Comparison of ENCODE assay signal across 9 mouse cellular contexts in genomic region chr10:9272243-9272642, GRCm38 (mm10).
A peak's percentile ranks its signal among the peaks of the same experiment; 100 is the strongest.
DNase-seq lines count a peak whose midpoint lies in the region; ATAC-seq and TF ChIP-seq lines count a peak whose summit lies in the region.
"Had no signal": no experiment of that assay in that cellular context is flagged by ENCODE, and none has a peak within 500 bp of the region (broad histone marks: within the 10 kb centered on the region; RNA-seq: fewer than 3 reads in every experiment).

No protein-coding gene starts in this region.

- H3K4me2 ChIP-seq in embryonic facial prominence, embryonic 11.5 days (ENCODE audit: low read depth, low read length): no peak overlapping the region
- H3K4me2 ChIP-seq in heart, postnatal 0 days (ENCODE audit: low read depth, low read length): no peak overlapping the region; the same call in 1 of the 2 replicates
- H3K4me2 ChIP-seq in midbrain, embryonic 11.5 days: no peak overlapping the region
- H3K4me2 ChIP-seq: lung, embryonic 15.5 days had no signal

- no peaks in the 10 kb centered on the region for H3K36me3 ChIP-seq in embryonic facial prominence, embryonic 11.5 days (replicated peaks; ENCODE audit: control insufficient read depth, insufficient read depth, low read depth, low read length)
- no peaks in the 10 kb centered on the region for H3K36me3 ChIP-seq in heart, postnatal 0 days (replicated peaks; ENCODE audit: control insufficient read depth, insufficient read depth, low read length)
- H3K36me3 ChIP-seq in midbrain, embryonic 11.5 days (ENCODE audit: control insufficient read depth, insufficient read depth, low read length): no peaks in the 10 kb centered on the region
- H3K36me3 ChIP-seq in thymus, adult 2 months (ENCODE audit: control insufficient read depth, insufficient read depth, low read length): no peaks in the 10 kb centered on the region
- H3K36me3 ChIP-seq: lung, embryonic 15.5 days had no signal

- peak; percentile 27; the same call in 1 of the 2 replicates for ATAC-seq in frontal cortex, adult (ENCODE audit: low TSS enrichment)
- ATAC-seq in embryonic facial prominence, embryonic 11.5 days (replicated peaks; ENCODE audit: insufficient number of reproducible peaks, low FRiP score, low TSS enrichment, low read depth): peak; percentile 68
- ATAC-seq in heart, postnatal 0 days (ENCODE audit: insufficient read depth, low read depth): peak; percentile 87
- ATAC-seq in midbrain, embryonic 11.5 days (ENCODE audit: low FRiP score): peak; percentile 83
- no peak for ATAC-seq in granulocyte monocyte progenitor cell, adult 5-6 weeks (replicated peaks; ENCODE audit: poor library complexity, severe bottlenecking)

- H3K4me1 ChIP-seq in embryonic facial prominence, embryonic 11.5 days (ENCODE audit: control insufficient read depth, insufficient read depth, low read length): no peaks in the 10 kb centered on the region
- peaks cover 9% of the 10 kb centered on the region for H3K4me1 ChIP-seq in heart, postnatal 0 days (ENCODE audit: control insufficient read depth, insufficient read depth)
- peaks cover 4% of the 10 kb centered on the region; the same call in 1 of the 2 replicates for H3K4me1 ChIP-seq in midbrain, embryonic 11.5 days (ENCODE audit: control insufficient read depth, insufficient read depth, low read length)
- H3K4me1 ChIP-seq in cerebellum, adult 2 months (ENCODE audit: control insufficient read depth, insufficient read depth, low read length): peaks cover 3% of the 10 kb centered on the region; the same call in 1 of the 2 replicates
- H3K4me1 ChIP-seq in thymus, adult 2 months (replicated peaks; ENCODE audit: control insufficient read depth, insufficient read depth, low read length): no peaks in the 10 kb centered on the region

- H3K27ac ChIP-seq in embryonic facial prominence, embryonic 11.5 days (replicated peaks; ENCODE audit: low read depth, low read length): no peak overlapping the region
- H3K27ac ChIP-seq in heart, postnatal 0 days (ENCODE audit: low read depth): peak overlapping the region; percentile 71
- no peak overlapping the region for H3K27ac ChIP-seq in midbrain, embryonic 11.5 days (ENCODE audit: low read depth, low read length)
- H3K27ac ChIP-seq in cerebellum, adult 2 months (ENCODE audit: insufficient read depth, low read length): no peak overlapping the region
- no peak overlapping the region for H3K27ac ChIP-seq in thymus, adult 2 months (ENCODE audit: control insufficient read depth, insufficient read depth, low read length)
- H3K27ac ChIP-seq: lung, embryonic 15.5 days had no signal

- TF ChIP-seq POLR2A in cerebellum, adult 2 months (IDR thresholded peaks at IDR 0.05; ENCODE audit: borderline replicate concordance, insufficient read depth, low read length): no peak
- TF ChIP-seq POLR2A in thymus, adult 2 months (IDR thresholded peaks at IDR 0.05; ENCODE audit: control insufficient read depth, extremely low read depth, insufficient read depth, low read length, poor library complexity): no peak

- TF ChIP-seq EP300 in heart, postnatal 0 days (IDR thresholded peaks at IDR 0.05; ENCODE audit: low read depth): 0 out of 2 replicates have a peak, but pooled peaks have one; percentile 63

- H3K9ac ChIP-seq in embryonic facial prominence, embryonic 11.5 days (replicated peaks; ENCODE audit: low read length): no peak overlapping the region
- H3K9ac ChIP-seq in heart, postnatal 0 days (replicated peaks; ENCODE audit: low read depth, low read length): no peak overlapping the region
- no peak overlapping the region for H3K9ac ChIP-seq in midbrain, embryonic 11.5 days (ENCODE audit: low read length)
- H3K9ac ChIP-seq: lung, embryonic 15.5 days had no signal

- H3K27me3 ChIP-seq in embryonic facial prominence, embryonic 11.5 days (ENCODE audit: control insufficient read depth, insufficient read depth, low read length): no peaks in the 10 kb centered on the region
- H3K27me3 ChIP-seq in heart, postnatal 0 days (ENCODE audit: control insufficient read depth, insufficient read depth, low read length): no peaks in the 10 kb centered on the region
- no peaks in the 10 kb centered on the region; the same call in 1 of the 2 replicates for H3K27me3 ChIP-seq in midbrain, embryonic 11.5 days (ENCODE audit: control insufficient read depth, insufficient read depth, low read length)
- no peaks in the 10 kb centered on the region for H3K27me3 ChIP-seq in cerebellum, adult 2 months (ENCODE audit: control insufficient read depth, insufficient read depth, low read length)
- no peaks in the 10 kb centered on the region for H3K27me3 ChIP-seq in thymus, adult 2 months (ENCODE audit: control insufficient read depth, insufficient read depth, low read length)
- H3K27me3 ChIP-seq: lung, embryonic 15.5 days had no signal

- no peaks in the 10 kb centered on the region for H3K9me3 ChIP-seq in embryonic facial prominence, embryonic 11.5 days (replicated peaks; ENCODE audit: control insufficient read depth, low read length)
- no peaks in the 10 kb centered on the region for H3K9me3 ChIP-seq in heart, postnatal 0 days (replicated peaks; ENCODE audit: control insufficient read depth, low read length)
- H3K9me3 ChIP-seq in midbrain, embryonic 11.5 days (ENCODE audit: control insufficient read depth, low read length): no peaks in the 10 kb centered on the region
- H3K9me3 ChIP-seq: lung, embryonic 15.5 days had no signal

- no peak overlapping the region for H3K4me3 ChIP-seq in embryonic facial prominence, embryonic 11.5 days (ENCODE audit: low read depth, low read length)
- no peak overlapping the region for H3K4me3 ChIP-seq in heart, postnatal 0 days (ENCODE audit: low read depth, low read length)
- H3K4me3 ChIP-seq in midbrain, embryonic 11.5 days (ENCODE audit: low read depth, low read length): no peak overlapping the region
- H3K4me3 ChIP-seq in cerebellum, adult 2 months (replicated peaks; ENCODE audit: insufficient read depth, low read depth, low read length): no peak overlapping the region
- H3K4me3 ChIP-seq in thymus, adult 2 months (ENCODE audit: control insufficient read depth, insufficient read depth, low read length): no peak overlapping the region
- H3K4me3 ChIP-seq: lung, embryonic 15.5 days had no signal

- no peak for TF ChIP-seq CTCF in heart, postnatal 0 days (IDR thresholded peaks at IDR 0.05; ENCODE audit: low read depth)
- no peak for TF ChIP-seq CTCF in cerebellum, adult 2 months (IDR thresholded peaks at IDR 0.05; ENCODE audit: borderline replicate concordance, insufficient read depth, low read depth, low read length)
- TF ChIP-seq CTCF in thymus, adult 2 months (IDR thresholded peaks at IDR 0.05; ENCODE audit: borderline replicate concordance, control insufficient read depth, extremely low read depth, insufficient read depth, low read length, poor library complexity): no peak

- 29% methylated on average over 5 of the region's 5 CpGs for WGBS in embryonic facial prominence, embryonic 11.5 days
- WGBS in heart, postnatal 0 days: 20% methylated on average over 5 of the region's 5 CpGs
- 51% methylated on average over 5 of the region's 5 CpGs for WGBS in midbrain, embryonic 11.5 days
- 4% methylated on average over 5 of the region's 5 CpGs for WGBS in cerebellum, adult 2 months
- WGBS in thymus, adult 2 months: 79% methylated on average over 5 of the region's 5 CpGs

- no peak for DNase-seq in frontal cortex, postnatal 36 days (ENCODE audit: low spot score in 2 of 2)
- DNase-seq in embryonic facial prominence, embryonic 11.5 days (ENCODE audit: low spot score): peak; percentile 68
- peak; percentile 71 for DNase-seq in heart, postnatal 0 days (ENCODE audit: low spot score)
- no peak for DNase-seq in midbrain, embryonic 11.5 days (ENCODE audit: low spot score, missing footprints)
- DNase-seq in cerebellum, adult 2 months: no peak
- no peak for DNase-seq in thymus, adult 2 months

Comparison
In these comparisons a context has a peak if more than half of its experiments do, and no peak if none do; other contexts are left out.
1. DNase-seq: peak in embryonic facial prominence, embryonic 11.5 days (single experiment) and heart, postnatal 0 days (single experiment); none in frontal cortex, postnatal 36 days (0 of 2), midbrain, embryonic 11.5 days (single experiment), cerebellum, adult 2 months (0 of 2) and thymus, adult 2 months (single experiment).